Mouse (Mus musculus) neural tube, embryonic 11.5 days (tissue): ENCODE data around the gene Zp3. TPM values are rescaled to one million over a fixed set of nuclear protein-coding genes. Genes with fewer than 3 reads are reported as not detected.

ENCODE experiments used
- ATAC-seq: fragments of 200-750 bp; cut with Nextera tagmentation; 2 replicates; pipeline ENCODE4 v1.8.0; 2017; ENCODE audit warnings: moderate number of reproducible peaks, mild to moderate bottlenecking, moderate TSS enrichment, moderate library complexity; ENCODE audit not compliant: insufficient read depth, low FRiP score, low TSS enrichment
- DNase-seq: peaks from one replicate; pipeline ENCODE4 v3.0.0-alpha.2; 2015; ENCODE audit warnings: low spot score
- H3K27ac ChIP-seq: fragments of 300-500 bp; sonication (generic); 2 replicates; pipeline ENCODE4 v1.5.1; 2014; ENCODE audit warnings: low read depth, mild to moderate bottlenecking, low read length
- H3K27me3 ChIP-seq: fragments of 300-500 bp; sonication (generic); 2 replicates; pipeline ENCODE4 v1.6.1; 2014; ENCODE audit warnings: mild to moderate bottlenecking, low read length, mixed read lengths; ENCODE audit not compliant: control insufficient read depth, insufficient read depth
- H3K36me3 ChIP-seq: fragments of 300-500 bp; sonication (generic); 2 replicates; pipeline ENCODE4 v1.6.1; 2014; ENCODE audit warnings: mild to moderate bottlenecking, low read length, moderate library complexity, mixed read lengths; ENCODE audit not compliant: control insufficient read depth, insufficient read depth
- H3K4me1 ChIP-seq: fragments of 300-500 bp; sonication (generic); 2 replicates; pipeline ENCODE4 v1.6.1; 2014; ENCODE audit warnings: low read length, mixed read lengths; ENCODE audit not compliant: control insufficient read depth, insufficient read depth
- H3K4me2 ChIP-seq: fragments of 300-500 bp; sonication (generic); 2 replicates; pipeline ENCODE4 v1.6.1; 2014; ENCODE audit warnings: low read depth, mild to moderate bottlenecking, moderate library complexity
- H3K4me3 ChIP-seq: fragments of 300-500 bp; sonication (generic); 2 replicates; pipeline ENCODE4 v1.5.1; 2014; ENCODE audit warnings: low read depth, low read length
- H3K9ac ChIP-seq: fragments of 300-500 bp; sonication (generic); 2 replicates; pipeline ENCODE4 v1.6.1; 2014; ENCODE audit warnings: mild to moderate bottlenecking, low read length
- H3K9me3 ChIP-seq: fragments of 300-500 bp; sonication (generic); 2 replicates; pipeline ENCODE4 v1.6.1; 2016; ENCODE audit warnings: low read length; ENCODE audit not compliant: control insufficient read depth
- WGBS: fragments of 180-500 bp; shearing (Covaris S2); extraction: QIAGEN DNeasy Blood & Tissue Kit; methylation state at CpG from one replicate; pipeline ENCODE4 v1.1.7; 2014; 5-methylcytosine and 5-hydroxymethylcytosine counted together
- polyA plus RNA-seq: library from polyadenylated mRNA; unstranded; fragments of >200 nt; fragmentation: Nextera tagmentation; extraction: Ambion mirVana; gene quantifications from 2 replicates; pipeline ENCODE4 v1.2.1, GENCODE M21; 2014

Zp3 gene
- polyA plus RNA-seq, 1 experiment from 2014 or later, result not detected

GRCm38 (mm10) chr5:135987248-135987647 is 7.3 kb downstream of the Zp3 start:
- Histone ChIP-seq H3K27me3 (no peaks in the 10 kb centered on the region), H3K9ac (no peak overlapping the region), H3K36me3 (no peaks in the 10 kb centered on the region), H3K4me3 (no peak overlapping the region), H3K9me3 (no peaks in the 10 kb centered on the region), H3K4me1 (no peaks in the 10 kb centered on the region), H3K4me2 (no peak overlapping the region), H3K27ac (no peak overlapping the region)
- 63% methylated on average over 11 of the region's 11 CpGs for WGBS
- ATAC-seq, result no peak
- no peak for DNase-seq

- Histone ChIP-seq H3K27ac (no peak overlapping the region), H3K4me2 (no peak overlapping the region), H3K27me3 (no peaks in the 10 kb centered on the region), H3K9ac (no peak overlapping the region), H3K4me1 (peaks cover 3% of the 10 kb centered on the region), H3K9me3 (no peaks in the 10 kb centered on the region), H3K36me3 (no peaks in the 10 kb centered on the region), H3K4me3 (no peak overlapping the region)
- WGBS, result 74% methylated on average over 5 of the region's 5 CpGs
- no peak for ATAC-seq
- no peak for DNase-seq
These were observed 10.7 kb downstream of the Zp3 start for GRCm38 (mm10) chr5:135990601-135991000.

- H3K9ac ChIP-seq, result no peak overlapping the region
- no peaks in the 10 kb centered on the region for H3K27me3 ChIP-seq
- H3K27ac ChIP-seq, result no peak overlapping the region
- DNase-seq, result no peak
- no peak for ATAC-seq
- H3K36me3 ChIP-seq, result no peaks in the 10 kb centered on the region
- no peak overlapping the region for H3K4me3 ChIP-seq
- WGBS, result 64% methylated on average over 5 of the region's 5 CpGs
- H3K4me2 ChIP-seq, result no peak overlapping the region
- no peaks in the 10 kb centered on the region for H3K9me3 ChIP-seq
- peaks cover 8% of the 10 kb centered on the region for H3K4me1 ChIP-seq
These were observed 13.6 kb downstream of the Zp3 start for GRCm38 (mm10) chr5:135993381-135993965.

GRCm38 (mm10) chr5:135994335-135994724 is 14.4 kb downstream of the Zp3 start:
- no peaks in the 10 kb centered on the region; the same call in 1 of the 2 replicates for H3K36me3 ChIP-seq
- H3K27ac ChIP-seq, result no peak overlapping the region
- peaks cover 8% of the 10 kb centered on the region for H3K4me1 ChIP-seq
- WGBS, result 69% methylated on average over 8 of the region's 8 CpGs
- no peak overlapping the region; the same call in 1 of the 2 replicates for H3K4me2 ChIP-seq
- H3K9me3 ChIP-seq, result no peaks in the 10 kb centered on the region
- no peaks in the 10 kb centered on the region for H3K27me3 ChIP-seq
- H3K9ac ChIP-seq, result no peak overlapping the region; the same call in 1 of the 2 replicates
- 0 out of 2 replicates have a peak, but pooled peaks have one; percentile 4 for ATAC-seq
- H3K4me3 ChIP-seq, result peak overlapping the region; percentile 82
- no peak for DNase-seq

GRCm38 (mm10) chr5:135994725-135995687 is 15.1 kb downstream of the Zp3 start, which contains the start of gene Dtx2:
Gene Dtx2 (plus strand): TSS chr5:135994800.
- WGBS, result 1% methylated on average over 43 of the region's 47 CpGs
- DNase-seq (peak; percentile 90), ATAC-seq (peak; percentile 87)

GRCm38 (mm10) chr5:135996162-135996561 is 16.3 kb downstream of the Zp3 start:
- peaks cover 8% of the 10 kb centered on the region for H3K4me1 ChIP-seq
- no peaks in the 10 kb centered on the region for H3K9me3 ChIP-seq
- no peak overlapping the region for H3K4me3 ChIP-seq
- DNase-seq, result no peak
- 94% methylated on average over 8 of the region's 8 CpGs for WGBS
- H3K27ac ChIP-seq, result no peak overlapping the region
- no peak overlapping the region for H3K9ac ChIP-seq
- no peaks in the 10 kb centered on the region for H3K27me3 ChIP-seq
- H3K36me3 ChIP-seq, result no peaks in the 10 kb centered on the region; the same call in 1 of the 2 replicates
- ATAC-seq, result no peak
- peak overlapping the region; percentile 81; the same call in 1 of the 2 replicates for H3K4me2 ChIP-seq

More at GRCm38 (mm10) chr5:135994725-135995687, 15.1 kb downstream of the Zp3 start, which contains the start of gene Dtx2:
- H3K27me3 ChIP-seq, result no peaks in the 10 kb centered on the region
- peak within 1 kb of the TSS; percentile 58 for H3K27ac ChIP-seq
- H3K36me3 ChIP-seq, result no peaks in the 10 kb centered on the region; the same call in 1 of the 2 replicates
- peak within 1 kb of the TSS; percentile 82 for H3K4me3 ChIP-seq
- H3K4me1 ChIP-seq, result peaks cover 8% of the 10 kb centered on the region
- peak within 1 kb of the TSS; percentile 77 for H3K9ac ChIP-seq
- H3K9me3 ChIP-seq, result no peaks in the 10 kb centered on the region
- H3K4me2 ChIP-seq, result peak within 1 kb of the TSS; percentile 81

- Histone ChIP-seq H3K27ac (no peak overlapping the region), H3K27me3 (no peaks in the 10 kb centered on the region), H3K9ac (no peak overlapping the region), H3K4me2 (no peak overlapping the region), H3K9me3 (no peaks in the 10 kb centered on the region), H3K36me3 (no peaks in the 10 kb centered on the region; the same call in 1 of the 2 replicates), H3K4me3 (no peak overlapping the region), H3K4me1 (no peaks in the 10 kb centered on the region)
- 94% methylated on average over 6 of the region's 6 CpGs for WGBS
- DNase-seq, result no peak
- ATAC-seq, result no peak
These were observed 21.3 kb downstream of the Zp3 start for GRCm38 (mm10) chr5:136001222-136001621.

- no peaks in the 10 kb centered on the region; the same call in 1 of the 2 replicates for H3K36me3 ChIP-seq
- DNase-seq, result no peak
These were observed 22.4 kb downstream of the Zp3 start for GRCm38 (mm10) chr5:136002325-136002724.

More at GRCm38 (mm10) chr5:136002325-136002724, 22.4 kb downstream of the Zp3 start:
- ATAC-seq, result no peak
- Histone ChIP-seq H3K27me3 (no peaks in the 10 kb centered on the region), H3K9ac (no peak overlapping the region), H3K4me1 (no peaks in the 10 kb centered on the region), H3K4me2 (no peak overlapping the region), H3K4me3 (no peak overlapping the region), H3K27ac (no peak overlapping the region), H3K9me3 (no peaks in the 10 kb centered on the region)
- WGBS, result 87% methylated on average over 2 of the region's 2 CpGs
